Mouse (Mus musculus) stomach, embryonic 15.5 days (tissue): ENCODE data around the gene Gramd1c. TPM values are rescaled to one million over a fixed set of nuclear protein-coding genes. Genes with fewer than 3 reads are reported as not detected.

Experiments used
- ATAC-seq: fragments of 200-750 bp; cut with Nextera tagmentation; 2 replicates; pipeline ENCODE4 v1.8.0; 2017; ENCODE audit warnings: low read depth, moderate number of reproducible peaks, moderate TSS enrichment; ENCODE audit not compliant: insufficient read depth, low FRiP score
- H3K27ac ChIP-seq: fragments of 300-500 bp; sonication (generic); 2 replicates; pipeline ENCODE4 v1.5.1; 2015; ENCODE audit warnings: mild to moderate bottlenecking, inconsistent platforms
- H3K27me3 ChIP-seq: fragments of 300-500 bp; sonication (generic); replicated peaks from 2 replicates; pipeline ENCODE4 v1.6.1; 2015; ENCODE audit warnings: inconsistent platforms
- H3K36me3 ChIP-seq: fragments of 300-500 bp; sonication (generic); 2 replicates; pipeline ENCODE4 v1.6.1; 2015; ENCODE audit warnings: inconsistent platforms
- H3K4me1 ChIP-seq: fragments of 300-500 bp; sonication (generic); 2 replicates; pipeline ENCODE4 v1.6.1; 2015; ENCODE audit warnings: inconsistent platforms
- H3K4me2 ChIP-seq: fragments of 300-500 bp; sonication (generic); 2 replicates; pipeline ENCODE4 v1.6.1; 2015; ENCODE audit warnings: mild to moderate bottlenecking, inconsistent platforms
- H3K4me3 ChIP-seq: fragments of 300-500 bp; sonication (generic); replicated peaks from 2 replicates; pipeline ENCODE4 v1.5.1; 2015; ENCODE audit warnings: inconsistent platforms
- H3K9ac ChIP-seq: fragments of 300-500 bp; sonication (generic); 2 replicates; pipeline ENCODE4 v1.6.1; 2015; ENCODE audit warnings: inconsistent platforms
- H3K9me3 ChIP-seq: fragments of 300-500 bp; sonication (generic); 2 replicates; pipeline ENCODE4 v1.6.1; 2016; ENCODE audit warnings: inconsistent platforms
- whole genome bisulfite sequencing: fragments of 180-500 bp; shearing (Covaris S2); methylation state at CpG from one replicate; pipeline ENCODE4 v1.1.7; 2015; 5-methylcytosine and 5-hydroxymethylcytosine counted together
- microRNA-seq: library from miRNA; unstranded; fragments of <30 nt; microRNA quantifications from one replicate; pipeline ENCODE4, GENCODE M21; 2016
- polyA plus RNA-seq: library from polyadenylated mRNA; unstranded; fragments of >200 nt; fragmentation: Nextera tagmentation; extraction: Ambion mirVana; gene quantifications from 2 replicates; pipeline ENCODE4 v1.2.1, GENCODE M21; 2015

The Gramd1c gene
- polyA plus RNA-seq, 1 experiment from 2014 or later, result 6.6 TPM

- H3K27me3 ChIP-seq, result no peaks in the 10 kb centered on the region
- H3K9me3 ChIP-seq, result no peaks in the 10 kb centered on the region
- H3K4me3 ChIP-seq, result no peak overlapping the region
- no peaks in the 10 kb centered on the region for H3K4me1 ChIP-seq
- no peak overlapping the region for H3K27ac ChIP-seq
- WGBS, result 51% methylated on average over 3 of the region's 3 CpGs
- H3K4me2 ChIP-seq, result no peak overlapping the region
- no peak for ATAC-seq
- no peak overlapping the region for H3K9ac ChIP-seq
- H3K36me3 ChIP-seq, result no peaks in the 10 kb centered on the region
Observed at GRCm38 (mm10) chr16:43945869-43946268, 117.3 kb downstream of the Gramd1c start.

GRCm38 (mm10) chr16:43945351-43945750, 117.8 kb downstream of the Gramd1c start:
- no peaks in the 10 kb centered on the region for H3K4me1 ChIP-seq
- no peak overlapping the region for H3K27ac ChIP-seq
- no peak overlapping the region for H3K4me3 ChIP-seq
- no peaks in the 10 kb centered on the region for H3K9me3 ChIP-seq
- H3K9ac ChIP-seq, result no peak overlapping the region
- no peak for ATAC-seq
- H3K4me2 ChIP-seq, result no peak overlapping the region
- WGBS, result 59% methylated on average over 3 of the region's 3 CpGs
- no peaks in the 10 kb centered on the region for H3K27me3 ChIP-seq
- H3K36me3 ChIP-seq, result no peaks in the 10 kb centered on the region

DNA sequence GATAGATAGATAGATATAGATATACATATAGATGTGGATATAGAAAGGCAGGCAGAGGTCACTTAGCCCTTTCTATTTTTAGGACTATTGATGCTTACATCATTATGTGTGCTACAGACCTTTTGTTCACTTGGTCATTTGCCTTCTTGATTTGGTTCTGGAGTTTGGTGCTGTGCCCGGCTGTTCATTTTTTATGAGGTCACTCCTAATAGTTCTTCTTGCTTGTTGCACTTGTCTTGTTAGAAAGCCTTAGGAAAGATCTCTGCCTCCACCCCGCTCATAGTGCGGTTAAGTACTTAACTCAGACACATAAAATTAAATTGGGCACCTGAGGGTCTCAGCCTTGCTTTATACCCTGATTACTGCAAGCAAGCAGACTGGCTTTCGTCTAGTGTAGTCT, 122.3 kb downstream of the Gramd1c start:
- no peak overlapping the region for H3K4me2 ChIP-seq
- WGBS, result 84% methylated on average over 4 of the region's 4 CpGs
- H3K9ac ChIP-seq, result no peak overlapping the region
- ATAC-seq, result no peak
- no peaks in the 10 kb centered on the region for H3K9me3 ChIP-seq
- H3K27me3 ChIP-seq, result no peaks in the 10 kb centered on the region
- H3K4me3 ChIP-seq, result no peak overlapping the region
- no peak overlapping the region for H3K27ac ChIP-seq
- H3K4me1 ChIP-seq, result no peaks in the 10 kb centered on the region
- no peaks in the 10 kb centered on the region for H3K36me3 ChIP-seq

DNA sequence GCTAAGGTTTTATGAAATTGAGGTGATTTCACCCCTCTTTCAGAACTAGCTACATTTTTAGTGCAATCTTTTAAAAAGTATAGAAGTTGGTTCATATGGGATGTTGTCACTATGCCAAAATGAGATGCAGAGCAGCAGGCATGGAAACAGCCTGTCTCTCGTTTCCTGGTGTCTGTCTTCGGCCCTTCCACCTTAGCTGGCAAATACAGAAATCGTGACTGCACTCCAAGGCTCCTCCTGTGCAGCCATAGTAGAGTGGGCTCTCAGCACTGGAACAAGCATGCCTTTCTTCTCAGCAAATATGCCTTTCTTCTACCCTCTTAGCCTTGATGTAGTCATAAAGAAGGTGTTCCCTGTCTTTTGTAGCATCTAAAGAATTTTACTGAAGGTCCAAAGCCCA, 127.3 kb downstream of the Gramd1c start:
- Histone ChIP-seq H3K4me3 (no peak overlapping the region), H3K9me3 (no peaks in the 10 kb centered on the region), H3K27me3 (no peaks in the 10 kb centered on the region), H3K9ac (no peak overlapping the region), H3K4me1 (no peaks in the 10 kb centered on the region), H3K4me2 (no peak overlapping the region), H3K27ac (no peak overlapping the region), H3K36me3 (no peaks in the 10 kb centered on the region)
- ATAC-seq, result no peak
- WGBS, result 64% methylated on average over 3 of the region's 3 CpGs

DNA sequence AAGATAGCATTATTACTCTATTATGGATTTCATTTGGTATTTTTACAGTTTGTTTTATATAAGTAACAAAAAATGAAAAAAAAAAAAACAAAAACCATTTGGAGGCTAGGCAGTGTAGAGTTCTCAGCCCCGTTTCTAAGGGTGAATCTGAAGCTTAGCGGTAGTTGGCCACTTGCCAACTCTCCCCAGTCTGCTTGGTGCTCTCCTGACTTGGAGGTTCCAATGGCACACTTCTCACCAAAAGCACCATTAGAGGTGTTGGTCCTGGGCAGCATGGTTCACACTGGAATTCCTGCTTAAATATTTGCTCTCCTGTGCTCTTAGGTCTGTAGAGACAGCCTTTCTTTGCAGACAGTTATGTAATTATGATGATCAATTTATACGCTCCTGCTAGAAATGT, 127.8 kb downstream of the Gramd1c start:
- Histone ChIP-seq H3K27ac (no peak overlapping the region), H3K4me1 (no peaks in the 10 kb centered on the region)
- 58% methylated on average over 3 of the region's 3 CpGs for WGBS

GRCm38 (mm10) chr16:43934856-43935255, 128.3 kb downstream of the Gramd1c start:
- 84% methylated on average over 8 of the region's 8 CpGs for WGBS
- H3K4me2 ChIP-seq, result no peak overlapping the region
- H3K36me3 ChIP-seq, result no peaks in the 10 kb centered on the region
- H3K27ac ChIP-seq, result no peak overlapping the region
- no peak for ATAC-seq
- H3K9ac ChIP-seq, result no peak overlapping the region
- no peaks in the 10 kb centered on the region for H3K27me3 ChIP-seq
- no peak overlapping the region for H3K4me3 ChIP-seq
- H3K4me1 ChIP-seq, result no peaks in the 10 kb centered on the region
- no peaks in the 10 kb centered on the region for H3K9me3 ChIP-seq

More for the DNA sequence above, 127.8 kb downstream of the Gramd1c start:
- no peaks in the 10 kb centered on the region for H3K36me3 ChIP-seq
- H3K9ac ChIP-seq, result no peak overlapping the region
- H3K9me3 ChIP-seq, result no peaks in the 10 kb centered on the region
- ATAC-seq, result no peak
- no peaks in the 10 kb centered on the region for H3K27me3 ChIP-seq
- H3K4me2 ChIP-seq, result no peak overlapping the region
- no peak overlapping the region for H3K4me3 ChIP-seq

DNA sequence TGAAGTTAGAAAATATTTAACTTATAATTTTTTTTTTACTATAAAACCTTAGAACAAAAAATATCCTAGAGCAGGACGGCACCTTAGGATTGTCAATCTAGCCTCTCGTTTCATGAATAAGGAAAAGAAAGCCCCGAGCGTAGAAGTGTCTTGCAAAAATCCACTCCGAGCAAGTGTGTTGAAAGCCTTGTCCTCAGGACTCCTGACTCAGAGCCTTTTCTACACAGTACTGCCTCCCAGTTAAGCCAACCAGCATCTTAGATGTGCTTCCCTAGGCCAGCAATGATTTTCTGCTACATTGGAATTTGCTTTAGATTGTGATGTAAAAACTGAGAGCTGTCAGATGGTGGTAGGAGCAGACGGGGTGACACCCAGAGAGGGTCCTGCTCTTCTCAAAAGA, 130.1 kb downstream of the Gramd1c start:
- no peak for ATAC-seq

DNA sequence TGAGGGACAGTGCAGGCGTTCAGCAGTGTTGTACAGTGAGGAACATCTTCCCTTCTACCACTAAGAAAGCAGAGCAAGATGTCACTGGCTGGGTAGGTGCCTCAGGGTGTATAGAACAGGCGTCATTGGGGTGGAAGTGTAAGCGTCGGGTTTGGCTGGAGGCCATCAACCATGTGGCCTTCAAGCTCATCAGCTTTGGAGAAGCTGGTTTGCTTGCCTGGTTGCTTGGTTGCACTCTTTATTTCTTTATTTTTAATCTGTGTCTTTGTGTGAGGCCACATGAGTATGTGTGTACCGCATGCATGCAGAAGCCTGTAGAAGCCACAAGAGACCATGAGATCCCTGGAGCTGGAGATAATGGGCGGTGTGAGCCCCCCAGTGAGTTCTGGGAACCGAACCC, 130.8 kb downstream of the Gramd1c start:
- ATAC-seq, result no peak
- Histone ChIP-seq H3K36me3 (no peaks in the 10 kb centered on the region), H3K27ac (no peak overlapping the region), H3K27me3 (no peaks in the 10 kb centered on the region), H3K4me1 (no peaks in the 10 kb centered on the region), H3K9ac (no peak overlapping the region), H3K4me3 (no peak overlapping the region), H3K4me2 (no peak overlapping the region), H3K9me3 (no peaks in the 10 kb centered on the region)
- WGBS, result 80% methylated on average over 7 of the region's 7 CpGs

More for the DNA sequence above, 130.1 kb downstream of the Gramd1c start:
- H3K36me3 ChIP-seq, result no peaks in the 10 kb centered on the region
- no peaks in the 10 kb centered on the region for H3K9me3 ChIP-seq
- no peaks in the 10 kb centered on the region for H3K4me1 ChIP-seq
- 84% methylated on average over 6 of the region's 6 CpGs for WGBS
- no peak overlapping the region for H3K4me3 ChIP-seq
- no peak overlapping the region for H3K27ac ChIP-seq
- H3K9ac ChIP-seq, result no peak overlapping the region
- no peaks in the 10 kb centered on the region for H3K27me3 ChIP-seq
- no peak overlapping the region for H3K4me2 ChIP-seq

- 73% methylated on average over 3 of the region's 3 CpGs for WGBS
- no peak for ATAC-seq
- no peak overlapping the region for H3K4me2 ChIP-seq
- H3K36me3 ChIP-seq, result no peaks in the 10 kb centered on the region
- H3K4me1 ChIP-seq, result no peaks in the 10 kb centered on the region
- no peak overlapping the region for H3K27ac ChIP-seq
- no peaks in the 10 kb centered on the region for H3K27me3 ChIP-seq
- no peaks in the 10 kb centered on the region for H3K9me3 ChIP-seq
- no peak overlapping the region for H3K9ac ChIP-seq
- no peak overlapping the region for H3K4me3 ChIP-seq
Observed at GRCm38 (mm10) chr16:43931502-43931901, 131.6 kb downstream of the Gramd1c start.

DNA sequence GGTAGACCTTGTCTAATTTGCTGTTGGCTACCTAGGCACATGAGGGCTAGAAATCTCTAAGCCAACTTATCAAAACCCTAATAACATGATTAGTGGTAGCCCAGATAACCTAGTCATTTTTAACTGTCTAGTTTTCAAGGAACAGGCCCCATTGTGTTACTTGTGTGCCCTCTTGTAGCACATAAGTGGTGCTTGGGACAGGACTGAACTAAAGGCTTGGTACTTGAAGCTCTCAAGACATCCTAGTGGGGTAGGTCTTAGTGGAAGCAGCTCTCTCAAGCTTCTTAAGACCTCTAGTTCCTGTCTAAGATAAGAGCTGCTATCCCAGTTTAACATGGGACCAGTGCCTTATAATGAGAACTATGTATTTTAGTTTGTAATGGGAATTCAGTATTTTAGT, 132.6 kb downstream of the Gramd1c start:
- Histone ChIP-seq H3K4me1 (no peaks in the 10 kb centered on the region), H3K9me3 (no peaks in the 10 kb centered on the region), H3K27ac (no peak overlapping the region), H3K36me3 (no peaks in the 10 kb centered on the region), H3K9ac (no peak overlapping the region), H3K27me3 (no peaks in the 10 kb centered on the region), H3K4me2 (no peak overlapping the region), H3K4me3 (no peak overlapping the region)
- no peak for ATAC-seq

Small RNAs within 50 kb of the gene (microRNA-seq; reads per million reads assigned to microRNA genes)
- gene Mir3470b, result not detected

Other genes starting within 250 kb of the Gramd1c start
- 11.8 and 13.7 TPM in 2 replicates for gene Ccdc191, start 173.5 kb downstream of the Gramd1c start, polyA plus RNA-seq
- 22.5 and 25.8 TPM in 2 replicates for gene Qtrt2, start 136.5 kb downstream of the Gramd1c start, polyA plus RNA-seq
- gene Zdhhc23, start 83.6 kb downstream of the Gramd1c start, polyA plus RNA-seq, result 2.1 and 2.6 TPM in 2 replicates
- gene Atp6v1a, start 76.4 kb upstream of the Gramd1c start, polyA plus RNA-seq, result 49.4 and 51.8 TPM in 2 replicates
- gene Naa50, start 76.5 kb upstream of the Gramd1c start, polyA plus RNA-seq, result 110 and 112 TPM in 2 replicates
- 3.3 and 3.4 TPM in 2 replicates for gene Usf3, start 109.9 kb upstream of the Gramd1c start, polyA plus RNA-seq